Mouse (Mus musculus): ENCODE results near the gene Jund. TPM values are rescaled to one million over a fixed set of nuclear protein-coding genes. Genes with fewer than 3 reads are reported as not detected.

Jund gene
- polyA plus RNA-seq, 1 experiment: 128 TPM

GRCm38 (mm10) chr8:70718297-70718696, 19.5 kb downstream of the Jund start, which contains the start of gene Gm3336:
Gene Gm3336 (plus strand): TSS chr8:70718543.
- Histone ChIP-seq H3K79me2 (ENCODE audit: control insufficient read depth, insufficient read depth) (no peaks in the 10 kb centered on the region), H3K27me3 (ENCODE audit: control insufficient read depth, insufficient read depth, insufficient read length) (no peaks in the 10 kb centered on the region), H3K4me3 (ENCODE audit: insufficient read depth, poor library complexity, severe bottlenecking) (no peak within 1 kb of the TSS), H3K79me3 (ENCODE audit: low read depth) (no peaks in the 10 kb centered on the region), H3K36me3 (ENCODE audit: control insufficient read depth, insufficient read depth) (no peaks in the 10 kb centered on the region), H3ac (ENCODE audit: control insufficient read depth, insufficient read length, low read depth) (no peak within 1 kb of the TSS)
- TF ChIP-seq CEBPB (IDR thresholded peaks at IDR 0.05; ENCODE audit: low read depth): no peak
- TF ChIP-seq CTCF (IDR thresholded peaks at IDR 0.05; ENCODE audit: control insufficient read depth, insufficient read depth, insufficient read length): peak; percentile 88

GRCm38 (mm10) chr8:70719796-70720270, 21.1 kb downstream of the Jund start:
- Histone ChIP-seq H3K4me3 (ENCODE audit: insufficient read depth, poor library complexity, severe bottlenecking) (no peak overlapping the region), H3ac (ENCODE audit: control insufficient read depth, insufficient read length, low read depth) (no peak overlapping the region), H3K27me3 (ENCODE audit: control insufficient read depth, insufficient read depth, insufficient read length) (no peaks in the 10 kb centered on the region), H3K79me3 (ENCODE audit: low read depth) (no peaks in the 10 kb centered on the region), H3K36me3 (ENCODE audit: control insufficient read depth, insufficient read depth) (no peaks in the 10 kb centered on the region), H3K79me2 (ENCODE audit: control insufficient read depth, insufficient read depth) (no peaks in the 10 kb centered on the region)
- no peak for TF ChIP-seq CEBPB (IDR thresholded peaks at IDR 0.05; ENCODE audit: low read depth)
- TF ChIP-seq MYOD1 (IDR thresholded peaks at IDR 0.05; ENCODE audit: control insufficient read depth, insufficient read length, low read depth): peak; percentile 63

GRCm38 (mm10) chr8:70720739-70721138, 22.0 kb downstream of the Jund start:
- no peaks in the 10 kb centered on the region for H3K27me3 ChIP-seq (ENCODE audit: control insufficient read depth, insufficient read depth, insufficient read length)
- no peak overlapping the region for H3K4me3 ChIP-seq (ENCODE audit: insufficient read depth, poor library complexity, severe bottlenecking)
- H3K36me3 ChIP-seq (ENCODE audit: control insufficient read depth, insufficient read depth): no peaks in the 10 kb centered on the region
- TF ChIP-seq MAX (IDR thresholded peaks at IDR 0.05): no peak
- TF ChIP-seq CEBPB (IDR thresholded peaks at IDR 0.05; ENCODE audit: low read depth): no peak
- TF ChIP-seq CTCF (IDR thresholded peaks at IDR 0.05; ENCODE audit: control insufficient read depth, insufficient read depth, insufficient read length): peak; percentile 71
- no peaks in the 10 kb centered on the region for H3K79me3 ChIP-seq (ENCODE audit: low read depth)
- H3K79me2 ChIP-seq (ENCODE audit: control insufficient read depth, insufficient read depth): no peaks in the 10 kb centered on the region
- H3ac ChIP-seq (ENCODE audit: control insufficient read depth, insufficient read length, low read depth): no peak overlapping the region

- TF ChIP-seq FOSL1 (IDR thresholded peaks at IDR 0.05; ENCODE audit: insufficient read depth, low read length, poor library complexity, severe bottlenecking) (no peak), CTCF (IDR thresholded peaks at IDR 0.05; ENCODE audit: control insufficient read depth, insufficient read depth, insufficient read length) (no peak), MAX (IDR thresholded peaks at IDR 0.05) (no peak), MYOG (IDR thresholded peaks at IDR 0.05; ENCODE audit: control insufficient read depth, extremely low read depth, insufficient read length) (no peak), MYOD1 (IDR thresholded peaks at IDR 0.05; ENCODE audit: control insufficient read depth, insufficient read length, low read depth) (no peak), CEBPB (IDR thresholded peaks at IDR 0.05; ENCODE audit: low read depth) (no peak), USF1 (IDR thresholded peaks at IDR 0.05; ENCODE audit: low read depth) (no peak)
- H3K4me3 ChIP-seq (ENCODE audit: insufficient read depth, poor library complexity, severe bottlenecking): no peak overlapping the region
- no peaks in the 10 kb centered on the region for H3K36me3 ChIP-seq (ENCODE audit: control insufficient read depth, insufficient read depth)
- H3K27me3 ChIP-seq (ENCODE audit: control insufficient read depth, insufficient read depth, insufficient read length): no peaks in the 10 kb centered on the region
- H3K79me3 ChIP-seq (ENCODE audit: low read depth): no peaks in the 10 kb centered on the region
- no peak overlapping the region for H3ac ChIP-seq (ENCODE audit: control insufficient read depth, insufficient read length, low read depth)
- no peaks in the 10 kb centered on the region for H3K79me2 ChIP-seq (ENCODE audit: control insufficient read depth, insufficient read depth)
Measured at GRCm38 (mm10) chr8:70721601-70722000, 22.9 kb downstream of the Jund start.

GRCm38 (mm10) chr8:70723486-70724210, 24.9 kb downstream of the Jund start, which contains the start of gene Pde4c:
Gene Pde4c (plus strand): TSS chr8:70723720.
- no peaks in the 10 kb centered on the region for H3K79me3 ChIP-seq (ENCODE audit: low read depth)
- H3K4me3 ChIP-seq (ENCODE audit: insufficient read depth, poor library complexity, severe bottlenecking): no peak within 1 kb of the TSS
- TF ChIP-seq FOSL1 (IDR thresholded peaks at IDR 0.05; ENCODE audit: insufficient read depth, low read length, poor library complexity, severe bottlenecking) (no peak), CEBPB (IDR thresholded peaks at IDR 0.05; ENCODE audit: low read depth) (no peak), MAX (IDR thresholded peaks at IDR 0.05) (no peak), MYOG (IDR thresholded peaks at IDR 0.05; ENCODE audit: control insufficient read depth, extremely low read depth, insufficient read length) (no peak), MYOD1 (IDR thresholded peaks at IDR 0.05; ENCODE audit: control insufficient read depth, insufficient read length, low read depth) (no peak), USF1 (IDR thresholded peaks at IDR 0.05; ENCODE audit: low read depth) (no peak), CTCF (IDR thresholded peaks at IDR 0.05; ENCODE audit: control insufficient read depth, insufficient read depth, insufficient read length) (no peak)
- no peaks in the 10 kb centered on the region for H3K79me2 ChIP-seq (ENCODE audit: control insufficient read depth, insufficient read depth)
- no peak within 1 kb of the TSS for H3ac ChIP-seq (ENCODE audit: control insufficient read depth, insufficient read length, low read depth)
- no peaks in the 10 kb centered on the region for H3K27me3 ChIP-seq (ENCODE audit: control insufficient read depth, insufficient read depth, insufficient read length)
- H3K36me3 ChIP-seq (ENCODE audit: control insufficient read depth, insufficient read depth): no peaks in the 10 kb centered on the region

- no peaks in the 10 kb centered on the region for H3K36me3 ChIP-seq (ENCODE audit: control insufficient read depth, insufficient read depth)
- H3ac ChIP-seq (ENCODE audit: control insufficient read depth, insufficient read length, low read depth): no peak overlapping the region
- no peaks in the 10 kb centered on the region for H3K79me3 ChIP-seq (ENCODE audit: low read depth)
- H3K79me2 ChIP-seq (ENCODE audit: control insufficient read depth, insufficient read depth): no peaks in the 10 kb centered on the region
- H3K27me3 ChIP-seq (ENCODE audit: control insufficient read depth, insufficient read depth, insufficient read length): no peaks in the 10 kb centered on the region
- H3K4me3 ChIP-seq (ENCODE audit: insufficient read depth, poor library complexity, severe bottlenecking): no peak overlapping the region
- TF ChIP-seq CEBPB (IDR thresholded peaks at IDR 0.05; ENCODE audit: low read depth): no peak
- TF ChIP-seq CTCF (IDR thresholded peaks at IDR 0.05; ENCODE audit: control insufficient read depth, insufficient read depth, insufficient read length): no peak
- TF ChIP-seq USF1 (IDR thresholded peaks at IDR 0.05; ENCODE audit: low read depth): no peak
- TF ChIP-seq FOSL1 (IDR thresholded peaks at IDR 0.05; ENCODE audit: insufficient read depth, low read length, poor library complexity, severe bottlenecking): no peak
- no peak for TF ChIP-seq MAX (IDR thresholded peaks at IDR 0.05)
- no peak for TF ChIP-seq MYOD1 (IDR thresholded peaks at IDR 0.05; ENCODE audit: control insufficient read depth, insufficient read length, low read depth)
- TF ChIP-seq MYOG (IDR thresholded peaks at IDR 0.05; ENCODE audit: control insufficient read depth, extremely low read depth, insufficient read length): no peak
Measured at GRCm38 (mm10) chr8:70724216-70724615, 25.5 kb downstream of the Jund start.
